Mouse (Mus musculus) T-helper 17 cell (primary cell): Measurements from ENCODE around the gene Hadha.

Experiments used
- in situ Hi-C, 2 experiments: fragments of 300-600 bp; cut with MboI, MseI; formaldehyde crosslinking; loops; 1 replicate in 1 of 2; 2 replicates in 1 of 2; pipeline ENCODE4 v1.15.1; 2025; ENCODE audit warnings: high pct_unique_total_duplicates in 2 of 2

Gene Hadha

GRCm38 (mm10) chr5:30154013-30154412, 949 bp downstream of the Hadha start:
- in situ Hi-C loops = loop anchor here in 1 of 2 experiments (5.0 kb wide), 1 partner anchor 83 kb away; no protein-coding TSS in a partner anchor

DNA sequence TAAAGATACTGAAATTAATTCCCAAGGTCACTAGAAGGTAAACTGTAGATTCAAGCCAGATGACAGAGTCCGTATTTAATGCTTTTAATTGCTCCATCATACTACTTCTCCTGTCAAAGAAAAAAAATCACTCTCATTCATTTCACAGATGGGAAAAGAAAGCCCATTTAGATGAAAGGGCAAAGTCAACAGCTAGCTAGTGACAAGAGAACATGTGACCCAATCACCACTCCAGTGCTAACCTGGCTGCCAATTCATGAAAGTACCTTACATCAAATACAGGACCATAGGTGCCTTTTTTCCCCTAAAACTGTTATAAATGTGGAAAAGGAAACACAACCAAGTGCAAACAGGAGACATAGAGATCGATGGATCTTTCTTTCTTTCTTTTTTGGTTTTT, 1.7 kb downstream of the Hadha start:
- in situ Hi-C loops = loop anchor here in 1 of 2 experiments (5.0 kb wide), 1 partner anchor 84 kb away; no protein-coding TSS in a partner anchor

DNA sequence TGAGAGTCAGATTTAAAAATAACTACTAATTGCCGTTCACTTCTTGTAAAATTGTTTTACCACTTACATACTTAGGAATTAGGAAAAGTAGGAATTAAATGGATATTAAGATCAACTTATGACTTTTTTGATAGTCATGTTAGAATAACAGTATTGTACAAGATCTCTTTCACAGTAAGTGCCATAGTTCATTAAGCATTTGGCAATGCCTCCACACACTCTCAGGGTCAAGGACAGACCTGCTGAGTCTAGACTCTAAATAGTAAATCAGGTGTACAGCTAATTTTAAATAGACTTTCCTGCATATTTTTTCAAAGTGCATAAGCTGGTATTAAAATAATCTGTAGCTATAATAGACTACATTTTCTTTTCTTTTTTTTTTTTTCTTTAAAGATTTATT, 2.5 kb downstream of the Hadha start:
- in situ Hi-C loops = loop anchor here in 1 of 2 experiments (5.0 kb wide), 1 partner anchor 85 kb away; no protein-coding TSS in a partner anchor

GRCm38 (mm10) chr5:30152007-30152406, 3.0 kb downstream of the Hadha start:
- in situ Hi-C loops = loop anchor here in 1 of 2 experiments (5.0 kb wide), 1 partner anchor 85 kb away; no protein-coding TSS in a partner anchor

- in situ Hi-C loops = no loop called here
Measured at GRCm38 (mm10) chr5:30148133-30148920, 6.6 kb downstream of the Hadha start.

DNA sequence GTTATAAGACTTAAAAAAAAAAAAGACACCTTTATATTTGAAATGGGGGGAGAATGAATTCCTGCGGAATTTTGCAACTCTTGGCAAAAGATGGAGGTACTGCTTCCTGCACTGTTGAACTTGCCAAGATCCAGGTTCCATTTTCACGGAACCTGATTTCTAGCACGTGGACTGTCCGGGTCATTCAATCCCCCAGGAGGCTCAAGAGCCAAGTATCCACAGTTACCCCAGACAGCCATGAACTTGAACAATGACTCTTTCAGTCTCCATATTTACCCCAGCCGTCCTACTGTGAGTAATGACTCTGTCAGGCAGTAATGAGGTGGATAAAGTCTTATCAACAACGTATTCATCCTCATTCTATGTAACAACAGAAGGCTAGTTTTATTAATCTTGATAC, 8.4 kb downstream of the Hadha start:
- in situ Hi-C loops = no loop called here

- in situ Hi-C loops = no loop called here
Measured at GRCm38 (mm10) chr5:30138193-30138592, 16.8 kb downstream of the Hadha start.

DNA sequence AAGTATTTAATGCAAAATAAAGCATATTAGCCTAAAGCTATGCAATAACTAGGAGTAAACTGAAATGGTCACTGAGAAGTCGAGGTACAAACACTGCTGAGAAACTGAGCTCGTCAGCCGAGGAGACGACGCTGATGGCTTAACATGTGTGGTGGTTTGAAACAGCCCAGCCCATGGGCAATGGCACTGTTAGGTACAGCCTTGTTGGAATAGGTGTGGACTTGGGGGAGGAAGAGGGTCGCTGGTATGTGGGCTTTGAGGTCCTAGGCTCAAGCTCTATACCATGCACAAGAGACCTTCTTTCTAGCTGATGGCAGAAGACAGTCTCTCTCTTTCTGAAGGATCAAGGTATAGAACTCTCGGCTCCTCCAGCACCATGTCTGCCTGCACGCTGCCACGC, 17.7 kb downstream of the Hadha start:
- in situ Hi-C loops = no loop called here

GRCm38 (mm10) chr5:30135711-30136231, 19.2 kb downstream of the Hadha start:
- in situ Hi-C loops = no loop called here

GRCm38 (mm10) chr5:30132173-30132572, 22.8 kb downstream of the Hadha start:
- in situ Hi-C loops = no loop called here

- in situ Hi-C loops = no loop called here
Measured at GRCm38 (mm10) chr5:30131246-30131645, 23.7 kb downstream of the Hadha start.

- in situ Hi-C loops = no loop called here
Measured at GRCm38 (mm10) chr5:30128680-30129079, 26.3 kb downstream of the Hadha start.

GRCm38 (mm10) chr5:30127921-30128597, 26.9 kb downstream of the Hadha start:
- in situ Hi-C loops = no loop called here

DNA sequence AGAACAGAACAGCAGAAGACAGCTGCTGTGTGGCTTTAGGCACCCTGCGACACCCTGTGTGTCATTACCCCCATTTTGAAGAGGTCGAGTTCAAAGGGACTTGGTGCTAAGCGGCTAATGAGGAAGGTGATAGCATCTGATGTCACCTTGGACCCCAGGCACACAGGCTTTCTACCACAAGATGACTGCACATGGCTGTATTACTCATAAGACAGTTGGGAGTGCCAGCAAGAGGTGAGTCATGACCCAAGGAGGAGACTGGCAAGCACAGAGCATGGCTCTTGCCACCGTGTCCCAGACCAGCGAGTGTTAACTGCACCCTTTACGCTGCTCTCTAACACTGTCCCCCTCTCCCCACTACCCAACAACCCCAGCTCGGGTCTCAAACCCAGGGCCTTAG, 28.2 kb downstream of the Hadha start:
- in situ Hi-C loops = no loop called here

DNA sequence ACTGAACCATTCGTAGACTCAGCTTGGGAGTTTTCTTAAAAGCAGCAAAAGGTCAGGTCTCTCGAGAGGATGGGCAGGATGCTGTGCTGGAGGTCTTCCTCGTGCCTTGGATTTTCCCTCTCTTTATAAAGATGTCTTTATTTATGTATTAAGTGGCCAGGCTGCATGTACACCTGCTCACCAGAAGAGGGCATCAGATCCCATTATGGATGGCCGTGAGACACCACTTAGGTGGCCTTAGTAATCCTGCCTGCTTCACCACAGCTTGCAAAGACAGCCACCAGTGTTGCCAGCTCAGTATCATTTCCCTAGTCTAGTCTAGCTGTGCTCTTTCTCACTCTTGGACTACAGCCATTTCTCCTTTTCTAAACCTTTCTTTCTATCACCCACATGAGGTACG, 29.4 kb downstream of the Hadha start:
- in situ Hi-C loops = no loop called here

DNA sequence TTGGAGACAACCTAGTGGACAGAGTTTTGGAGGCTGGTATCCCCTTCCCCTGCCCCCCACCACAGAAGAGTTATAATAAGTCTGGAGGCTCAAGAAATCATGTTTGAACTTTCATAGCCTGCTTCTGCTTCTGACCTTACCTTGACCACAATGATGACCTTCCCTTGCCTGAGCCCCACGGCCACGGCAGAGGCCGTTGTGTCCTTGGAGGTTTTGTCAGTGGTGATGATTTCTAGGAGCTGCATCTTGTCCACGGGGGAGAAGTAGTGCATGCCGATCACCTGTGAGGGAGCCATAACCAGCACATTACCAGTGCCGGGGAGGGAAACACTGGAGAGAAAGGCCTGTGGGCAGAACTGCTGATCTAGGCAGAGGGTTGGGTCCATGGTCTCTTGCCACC, 32.5 kb downstream of the Hadha start:
- in situ Hi-C loops = no loop called here

GRCm38 (mm10) chr5:30120106-30120505, 34.9 kb downstream of the Hadha start:
- in situ Hi-C loops = no loop called here

DNA sequence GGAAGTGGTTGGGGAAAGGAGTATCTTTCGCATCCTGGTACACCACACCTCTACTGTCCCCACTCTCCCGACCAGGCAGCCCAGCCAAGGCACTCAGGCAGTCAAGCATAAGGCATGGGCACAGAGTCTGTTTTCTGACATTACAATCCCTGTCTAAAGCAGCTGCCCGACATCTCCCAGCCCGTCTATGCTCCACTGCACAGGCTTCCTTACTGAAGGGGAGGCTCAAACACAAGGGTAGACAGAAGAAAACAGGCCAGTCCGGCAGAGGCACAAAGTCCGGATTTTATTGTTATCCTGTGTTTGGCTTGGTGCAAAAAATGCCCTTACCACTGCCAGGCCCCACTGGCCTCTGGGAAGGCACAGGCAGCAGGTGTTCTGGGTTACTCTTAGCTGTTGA, 35.8 kb downstream of the Hadha start:
- in situ Hi-C loops = loop anchor here (5.0 kb wide), 1 partner anchor 223 kb away; no protein-coding TSS in a partner anchor

- in situ Hi-C loops = loop anchor here (5.0 kb wide), 1 partner anchor 224 kb away; no protein-coding TSS in a partner anchor
Measured at GRCm38 (mm10) chr5:30118018-30118417, 36.9 kb downstream of the Hadha start.

- in situ Hi-C loops = loop anchor here (5.0 kb wide), 1 partner anchor 227 kb away; no protein-coding TSS in a partner anchor
Measured at GRCm38 (mm10) chr5:30115718-30116117, 39.2 kb downstream of the Hadha start.

- in situ Hi-C loops = loop anchor here (5.0 kb wide), 1 partner anchor 228 kb away; no protein-coding TSS in a partner anchor
Measured at GRCm38 (mm10) chr5:30114761-30115140, 40.2 kb downstream of the Hadha start.
